Mouse (Mus musculus): Measurements from ENCODE around the gene Lrrc8d. TPM values are rescaled to one million over a fixed set of nuclear protein-coding genes. Genes with fewer than 3 reads are reported as not detected.
"Not testable (repeated sequence)": the region's sequence is repeated elsewhere in the genome, so short reads cannot be mapped to it uniquely, and the experiment has no call there.

Gene Lrrc8d
- total RNA-seq, 2 experiments from 2014 or later = 53.8 to 58.3 TPM

GRCm38 (mm10) chr5:105684861-105685600 is 14.7 kb upstream of the Lrrc8d start:
- DNase-seq (ENCODE audit: low spot score in 2 of 2) = peak; percentile 54 to 88

GRCm38 (mm10) chr5:105685780-105686305 is 13.9 kb upstream of the Lrrc8d start:
- not testable (repeated sequence) for DNase-seq (ENCODE audit: low spot score in 2 of 2)

GRCm38 (mm10) chr5:105686331-105686995 is 13.3 kb upstream of the Lrrc8d start:
- DNase-seq (ENCODE audit: low spot score in 2 of 2) = no peak

- DNase-seq (ENCODE audit: low spot score in 2 of 2) = no peak
Measured at GRCm38 (mm10) chr5:105690502-105691454, 9.0 kb upstream of the Lrrc8d start.

- no peak for DNase-seq (ENCODE audit: low spot score in 2 of 2)
Measured at GRCm38 (mm10) chr5:105691645-105692044, 8.1 kb upstream of the Lrrc8d start.

- DNase-seq (ENCODE audit: low spot score in 2 of 2) = no peak
Measured at GRCm38 (mm10) chr5:105694339-105694930, 5.3 kb upstream of the Lrrc8d start.

GRCm38 (mm10) chr5:105696049-105696448 is 3.7 kb upstream of the Lrrc8d start:
- no peak for DNase-seq (ENCODE audit: low spot score in 2 of 2)

GRCm38 (mm10) chr5:105697886-105698285 is 1.9 kb upstream of the Lrrc8d start:
- no peak for DNase-seq (ENCODE audit: low spot score in 2 of 2)

GRCm38 (mm10) chr5:105698694-105699093 is 1.1 kb upstream of the Lrrc8d start:
- no peak for DNase-seq (ENCODE audit: low spot score in 2 of 2)

- DNase-seq (ENCODE audit: low spot score in 2 of 2) = peak; percentile 65 to 69
Measured at GRCm38 (mm10) chr5:105700070-105700851, 492 bp downstream of the Lrrc8d start.

- DNase-seq (ENCODE audit: low spot score in 2 of 2) = no peak
Measured at GRCm38 (mm10) chr5:105701326-105701725, 1.6 kb downstream of the Lrrc8d start.

GRCm38 (mm10) chr5:105701844-105702243 is 2.1 kb downstream of the Lrrc8d start:
- DNase-seq (ENCODE audit: low spot score in 2 of 2) = no peak

GRCm38 (mm10) chr5:105702580-105703285 is 3.0 kb downstream of the Lrrc8d start:
- no peak for DNase-seq (ENCODE audit: low spot score in 2 of 2)

GRCm38 (mm10) chr5:105703286-105703655 is 3.5 kb downstream of the Lrrc8d start:
- no peak for DNase-seq (ENCODE audit: low spot score in 2 of 2)

- DNase-seq (ENCODE audit: low spot score in 2 of 2) = no peak
Measured at GRCm38 (mm10) chr5:105704573-105704972, 4.8 kb downstream of the Lrrc8d start.

GRCm38 (mm10) chr5:105706635-105707034 is 6.9 kb downstream of the Lrrc8d start:
- no peak for DNase-seq (ENCODE audit: low spot score in 2 of 2)

- no peak for DNase-seq (ENCODE audit: low spot score in 2 of 2)
Measured at GRCm38 (mm10) chr5:105708276-105708675, 8.5 kb downstream of the Lrrc8d start.

GRCm38 (mm10) chr5:105710473-105710872 is 10.7 kb downstream of the Lrrc8d start:
- DNase-seq (ENCODE audit: low spot score in 2 of 2) = no peak

- DNase-seq (ENCODE audit: low spot score in 2 of 2) = no peak
Measured at GRCm38 (mm10) chr5:105714446-105714845, 14.7 kb downstream of the Lrrc8d start.
